Mouse (Mus musculus): ENCODE data around the gene E030030I06Rik.
"Not testable (repeated sequence)": the region's sequence is repeated elsewhere in the genome, so short reads cannot be mapped to it uniquely, and the experiment has no call there.

E030030I06Rik gene

GRCm38 (mm10) chr10:22151863-22152640 lies 3.0 kb upstream of the E030030I06Rik start:
- DNase-seq, result peak; percentile 32

- peak; percentile 52 for DNase-seq
Observed at GRCm38 (mm10) chr10:22151056-22151862, 2.2 kb upstream of the E030030I06Rik start.

- peak; percentile 53 for DNase-seq
Observed at GRCm38 (mm10) chr10:22150593-22150992, 1.5 kb upstream of the E030030I06Rik start.

GRCm38 (mm10) chr10:22149691-22150465 lies 808 bp upstream of the E030030I06Rik start:
- DNase-seq, result peak; percentile 39

GRCm38 (mm10) chr10:22148441-22149072 lies 513 bp downstream of the E030030I06Rik start:
- DNase-seq, result peak; percentile 80

GRCm38 (mm10) chr10:22142926-22143325 lies 6.1 kb downstream of the E030030I06Rik start:
- no peak for DNase-seq

GRCm38 (mm10) chr10:22142194-22142593 lies 6.9 kb downstream of the E030030I06Rik start:
- DNase-seq, result peak; percentile 63

GRCm38 (mm10) chr10:22140665-22141280 lies 8.3 kb downstream of the E030030I06Rik start:
- DNase-seq, result peak; percentile 87

GRCm38 (mm10) chr10:22074531-22074930 lies 74.5 kb downstream of the E030030I06Rik start:
- DNase-seq, result no peak

GRCm38 (mm10) chr10:22072739-22073138 lies 76.3 kb downstream of the E030030I06Rik start:
- no peak for DNase-seq

- no peak for DNase-seq
Observed at GRCm38 (mm10) chr10:22070576-22070975, 78.5 kb downstream of the E030030I06Rik start.

- no peak for DNase-seq
Observed at GRCm38 (mm10) chr10:22070168-22070567, 78.9 kb downstream of the E030030I06Rik start.

GRCm38 (mm10) chr10:22067979-22068378 lies 81.1 kb downstream of the E030030I06Rik start, which contains the start of gene 4930444G20Rik:
TSS of gene 4930444G20Rik (minus strand) at chr10:22068079.
- DNase-seq, result not testable (repeated sequence)
